Mouse (Mus musculus) layer of hippocampus, adult 9-11 months (tissue): Measurements from ENCODE around the gene Nicn1.
"Not testable (repeated sequence)": the region's sequence is repeated elsewhere in the genome, so short reads cannot be mapped to it uniquely, and the experiment has no call there.

ENCODE experiments used
- DNase-seq: peaks from one replicate; pipeline ENCODE4 v3.0.0; 2022

Gene Nicn1

DNA sequence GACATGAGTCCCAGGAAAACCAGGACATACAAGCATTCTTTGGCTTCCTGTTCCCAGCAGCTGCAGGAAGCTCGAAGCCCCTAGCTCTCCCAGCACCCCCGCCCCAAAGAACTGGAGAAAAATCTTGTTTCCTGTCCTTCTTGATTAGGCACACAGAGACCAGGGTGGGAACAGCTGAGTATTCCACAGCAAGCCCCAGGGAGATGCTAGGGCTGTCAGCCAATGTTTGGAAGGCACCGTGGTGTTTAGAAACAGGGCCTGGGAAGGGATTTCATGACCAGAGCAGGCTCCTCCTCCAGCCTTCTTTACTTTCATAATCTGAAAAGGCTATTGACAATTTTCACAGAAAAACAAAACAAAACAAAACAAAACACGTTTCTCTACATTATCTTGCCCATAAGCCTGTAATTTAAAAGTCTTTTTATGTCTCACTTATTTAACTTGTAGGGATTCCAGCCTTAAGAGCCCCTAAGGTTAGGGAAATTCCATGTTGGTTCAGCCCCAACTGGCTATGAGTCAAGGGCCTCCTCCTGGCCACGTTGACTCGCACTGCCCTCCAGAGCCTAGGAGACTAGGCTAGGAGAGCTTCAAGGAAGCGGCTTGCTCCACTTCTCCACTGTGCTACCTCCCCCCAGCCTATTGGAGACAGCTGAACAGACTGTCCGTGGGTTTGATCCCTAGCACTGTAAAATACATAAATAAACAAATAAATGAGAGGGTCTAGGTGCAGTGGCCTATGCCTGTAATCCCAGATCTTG is 10.0 kb upstream of the Nicn1 start:
- no peak for DNase-seq

DNA sequence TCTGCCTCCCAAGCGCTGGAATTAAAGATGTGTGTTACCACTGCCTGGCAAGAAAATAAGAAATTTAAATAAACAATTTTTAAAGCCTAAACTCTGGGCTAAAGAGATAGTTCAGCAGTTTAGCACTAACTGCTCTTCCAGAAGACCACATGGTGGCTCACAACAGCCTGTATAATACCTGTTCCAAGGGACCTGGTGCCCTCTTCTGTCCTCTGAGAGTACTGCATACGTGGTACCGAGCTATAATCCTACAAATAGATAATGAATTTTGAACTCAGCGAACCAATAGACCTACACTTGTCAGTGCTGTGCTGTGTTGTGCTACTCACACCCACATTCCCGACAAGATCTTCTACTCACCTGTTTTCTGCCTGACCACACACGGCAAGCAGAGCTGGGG is 5.8 kb upstream of the Nicn1 start:
- peak; percentile 64 for DNase-seq

DNA sequence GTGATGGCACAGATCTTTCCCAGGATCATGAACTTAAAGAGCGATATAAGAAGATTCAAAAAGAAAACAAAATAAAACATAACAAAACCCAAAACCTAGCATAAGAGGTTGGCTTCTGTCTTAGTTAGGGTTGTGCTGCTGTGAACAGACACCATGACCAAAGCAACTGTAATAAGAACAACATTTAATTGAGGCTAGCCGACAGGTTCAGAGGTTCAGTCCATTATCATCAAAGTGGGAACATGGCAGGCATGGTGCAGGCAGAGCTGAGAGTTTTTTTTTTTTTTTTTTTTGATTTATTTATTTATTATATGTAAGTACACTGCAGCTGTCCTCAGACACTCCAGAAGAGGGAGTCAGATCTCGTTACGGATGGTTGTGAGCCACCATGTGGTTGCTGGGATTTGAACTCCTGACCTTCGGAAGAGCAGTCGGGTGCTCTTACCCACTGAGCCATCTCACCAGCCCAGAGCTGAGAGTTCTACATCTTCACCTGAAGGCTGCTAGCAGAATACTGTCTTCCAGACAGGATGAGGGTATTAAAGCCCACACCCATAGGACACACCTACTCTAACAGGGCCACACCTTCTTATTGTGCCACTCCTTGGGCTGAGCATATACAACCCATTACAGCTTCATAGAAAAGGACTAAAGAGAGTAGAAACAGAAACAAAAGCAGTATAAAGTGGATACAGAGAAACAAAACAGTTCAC is 2.5 kb upstream of the Nicn1 start:
- not testable (repeated sequence) for DNase-seq

DNA sequence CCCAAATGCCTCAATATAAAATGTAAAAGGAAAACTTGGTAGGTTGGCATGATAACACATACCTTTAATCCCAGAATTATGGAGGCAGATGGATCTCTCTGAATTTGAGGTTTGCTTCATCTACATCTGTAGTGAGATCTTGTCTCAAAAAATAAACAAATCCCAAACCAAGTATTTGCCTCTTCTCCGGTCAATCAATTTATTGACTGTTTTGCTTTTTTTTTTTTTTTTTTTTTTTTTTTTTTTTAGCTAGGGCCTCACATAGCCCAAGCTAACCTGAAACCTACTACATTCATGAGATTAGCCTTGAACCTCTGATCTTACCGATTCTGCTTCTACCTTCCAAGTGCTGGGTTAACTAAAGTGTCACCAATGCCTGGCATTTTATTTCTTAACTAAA is 882 bp upstream of the Nicn1 start:
- no peak for DNase-seq

DNA sequence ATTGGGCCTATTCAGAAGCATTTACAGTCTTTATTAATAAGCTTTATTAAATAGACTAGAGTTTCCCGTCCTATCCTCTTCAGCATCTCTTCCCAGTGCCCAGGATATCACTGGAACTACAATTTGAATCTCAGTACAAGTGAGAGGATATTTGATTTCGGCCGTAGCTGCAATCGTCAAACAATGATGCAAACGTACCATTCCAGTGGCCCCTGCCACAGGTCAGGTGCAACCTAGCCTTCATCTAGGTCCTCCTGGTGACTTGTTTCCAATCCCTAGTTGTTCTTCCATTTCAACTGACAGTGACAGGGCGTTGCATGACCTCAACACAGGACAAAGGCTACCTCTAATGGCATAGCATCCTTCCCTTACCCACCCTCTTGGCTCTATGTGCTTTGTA is 544 bp downstream of the Nicn1 start:
- DNase-seq: no peak

DNA sequence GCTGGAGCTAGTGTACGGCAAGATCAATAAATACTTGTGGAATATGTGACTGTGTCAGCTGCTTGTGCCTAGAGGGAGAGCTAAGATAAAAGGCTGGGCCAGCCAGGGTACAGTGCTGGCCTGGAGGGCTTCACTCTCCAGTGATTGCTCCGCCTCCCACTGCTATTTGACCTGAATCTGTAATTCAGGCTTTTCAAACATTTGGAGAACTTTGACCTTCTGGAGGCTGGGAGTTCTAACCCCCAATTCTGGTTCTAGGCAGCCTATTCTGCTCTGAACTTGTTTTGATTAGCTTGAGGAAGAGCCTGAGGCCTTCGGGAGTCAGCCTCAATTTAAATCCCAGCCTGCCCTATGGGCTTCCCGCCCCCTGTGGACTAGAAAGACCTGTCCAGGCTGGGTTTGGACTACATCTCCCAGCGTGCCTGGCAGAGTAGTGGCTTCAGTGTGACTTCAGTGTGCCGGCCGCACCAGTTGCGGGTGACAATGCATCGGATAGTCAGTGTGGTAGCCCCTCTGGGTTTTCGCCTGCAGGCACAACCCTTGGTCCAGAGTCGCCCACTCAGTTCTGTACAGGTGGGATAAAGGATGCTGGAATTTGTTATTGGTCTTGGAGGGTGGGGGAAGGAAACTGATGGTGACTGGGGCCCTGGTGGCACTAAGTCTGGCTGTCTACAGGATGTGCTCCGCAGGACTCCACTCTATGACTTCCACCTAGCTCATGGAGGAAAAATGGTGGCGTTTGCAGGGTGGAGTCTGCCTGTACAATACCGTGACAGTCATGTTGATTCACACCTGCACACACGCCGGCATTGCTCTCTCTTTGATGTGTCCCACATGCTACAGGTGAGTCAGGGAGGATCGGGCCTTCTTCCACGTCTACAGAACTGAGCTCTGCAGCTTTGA is 6.5 kb downstream of the Nicn1 start, which contains the start of gene Amt:
Gene Amt, plus strand, starts transcription at position 401 of the 903 bp plus-strand sequence.
- DNase-seq: no peak

DNA sequence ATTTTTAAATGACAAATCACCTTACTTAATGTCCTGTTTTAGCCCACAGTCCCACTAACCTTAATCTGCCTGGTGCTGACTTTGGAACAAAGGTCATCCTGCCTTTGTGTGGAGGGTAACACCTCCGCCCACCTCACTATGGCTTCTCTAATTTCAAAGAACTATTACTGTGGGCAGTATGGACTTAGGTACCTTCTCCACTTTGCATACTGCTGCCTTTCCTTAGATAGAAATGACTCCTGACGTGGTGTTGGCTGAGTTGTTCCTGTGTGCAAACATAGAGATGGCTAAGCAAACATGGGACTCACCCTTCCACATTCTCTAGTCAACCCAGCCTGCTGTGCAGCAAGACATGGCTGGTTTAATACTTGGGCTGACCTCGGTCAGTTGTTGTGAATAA is 11.6 kb downstream of the Nicn1 start:
- no peak for DNase-seq

DNA sequence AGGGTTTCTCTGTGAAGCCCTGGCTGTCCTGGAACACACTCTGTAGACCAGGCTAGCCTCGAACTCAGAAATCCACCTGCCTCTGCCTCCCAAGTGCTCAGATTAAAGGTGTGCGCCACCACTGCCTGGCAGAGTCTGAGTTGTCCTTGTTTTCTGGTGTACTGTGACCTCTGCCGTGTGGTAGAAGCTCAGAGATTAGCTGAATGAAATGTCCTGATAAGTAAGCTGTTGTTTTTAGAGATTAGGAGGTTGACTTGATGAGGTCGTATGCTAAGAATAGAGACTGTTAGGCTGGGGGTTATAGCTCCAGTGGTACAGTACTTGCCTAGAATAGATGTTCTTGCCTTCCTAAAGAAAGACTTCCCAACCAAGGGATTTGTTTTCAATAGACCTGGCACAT is 14.5 kb downstream of the Nicn1 start:
- DNase-seq: no peak

DNA sequence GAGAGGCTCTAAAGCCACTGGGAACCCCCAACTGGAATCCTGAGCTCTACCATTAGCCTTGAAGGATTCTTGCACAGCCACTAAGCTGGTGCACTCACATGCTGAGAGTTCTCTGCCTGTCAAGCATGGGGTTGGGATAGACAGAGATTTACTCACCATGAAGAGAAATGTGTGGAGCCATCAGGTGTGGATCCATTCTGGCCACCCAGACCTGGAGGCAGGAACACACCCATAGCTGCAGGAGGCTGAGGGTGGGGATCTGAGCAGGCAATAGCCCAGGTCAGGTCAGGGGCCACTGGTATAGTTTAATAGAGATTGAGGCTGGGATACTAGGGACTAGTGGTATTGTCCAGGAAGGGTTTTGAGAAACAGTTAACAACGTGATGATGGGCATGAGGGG is 14.9 kb downstream of the Nicn1 start:
- no peak for DNase-seq

DNA sequence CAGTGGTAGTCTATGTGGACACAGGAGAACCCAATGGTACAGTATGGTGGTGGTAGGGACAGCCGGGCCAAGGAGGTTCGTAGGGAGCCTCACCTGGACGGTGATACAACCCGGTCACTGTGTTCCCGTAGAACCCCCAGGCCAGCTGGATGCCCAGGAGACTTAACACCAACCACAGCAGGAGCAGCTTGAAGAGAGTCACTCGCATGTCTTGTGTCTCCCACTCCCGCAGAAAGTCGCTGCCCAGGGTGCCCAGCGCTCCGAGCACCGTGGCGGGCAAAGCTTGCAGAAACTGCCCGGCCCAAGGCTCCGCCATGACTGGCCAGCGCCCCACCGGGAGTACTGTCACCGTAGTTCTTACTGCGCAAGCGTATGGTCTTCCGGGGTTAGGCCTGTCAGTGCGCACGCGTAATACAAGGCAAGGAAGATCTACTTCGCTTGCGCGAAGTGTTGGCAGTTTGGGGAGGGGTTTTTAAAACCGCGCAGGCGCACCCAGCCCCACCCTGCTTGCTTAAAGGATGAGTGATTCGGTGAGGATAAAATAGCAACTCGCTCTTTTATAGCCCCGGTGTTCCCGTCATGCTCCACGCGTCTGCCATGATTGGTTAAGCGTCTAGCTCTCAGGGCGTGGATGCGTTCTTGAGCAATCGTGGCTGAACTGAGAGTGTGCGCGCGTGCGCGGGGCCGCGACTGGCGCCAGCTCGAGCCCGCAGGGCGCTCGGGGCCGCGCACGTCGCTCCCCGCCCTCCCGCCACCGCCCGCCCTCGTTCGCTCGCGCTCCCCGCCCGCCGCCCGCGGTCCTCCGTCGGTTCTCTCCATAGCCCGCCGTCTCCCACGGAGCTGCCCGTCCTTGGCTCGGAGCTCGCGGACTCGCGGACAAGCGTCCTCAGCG is 15.6 kb downstream of the Nicn1 start, which contains the start of the genes Rhoa and Tcta:
Gene Rhoa, plus strand, starts transcription at position 501 of the 892 bp plus-strand sequence.
Gene Tcta, minus strand, starts transcription at position 532 of the 892 bp plus-strand sequence.
- DNase-seq: peak; percentile 100

DNA sequence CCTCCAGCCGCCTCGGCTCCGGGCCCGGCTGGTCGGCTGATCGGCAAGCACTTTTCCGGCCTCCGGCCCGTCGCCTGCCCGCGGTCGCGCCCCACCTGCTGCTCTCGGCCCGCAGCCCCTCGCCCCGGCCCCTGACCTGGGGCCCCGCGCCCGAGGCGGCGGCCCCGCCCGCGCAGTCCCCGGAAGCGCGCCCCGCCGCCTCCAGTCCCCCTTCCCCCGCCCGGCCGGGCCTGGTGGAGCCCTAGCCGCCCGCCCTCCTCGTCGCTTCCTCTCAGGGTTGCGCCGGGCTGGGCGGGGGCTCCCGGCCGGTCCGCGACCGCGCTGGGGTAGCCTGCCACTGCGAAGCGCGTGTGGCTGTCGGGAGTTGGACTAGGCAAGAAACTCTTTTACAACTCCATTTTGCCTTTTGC is 16.3 kb downstream of the Nicn1 start:
- peak; percentile 60 for DNase-seq

DNA sequence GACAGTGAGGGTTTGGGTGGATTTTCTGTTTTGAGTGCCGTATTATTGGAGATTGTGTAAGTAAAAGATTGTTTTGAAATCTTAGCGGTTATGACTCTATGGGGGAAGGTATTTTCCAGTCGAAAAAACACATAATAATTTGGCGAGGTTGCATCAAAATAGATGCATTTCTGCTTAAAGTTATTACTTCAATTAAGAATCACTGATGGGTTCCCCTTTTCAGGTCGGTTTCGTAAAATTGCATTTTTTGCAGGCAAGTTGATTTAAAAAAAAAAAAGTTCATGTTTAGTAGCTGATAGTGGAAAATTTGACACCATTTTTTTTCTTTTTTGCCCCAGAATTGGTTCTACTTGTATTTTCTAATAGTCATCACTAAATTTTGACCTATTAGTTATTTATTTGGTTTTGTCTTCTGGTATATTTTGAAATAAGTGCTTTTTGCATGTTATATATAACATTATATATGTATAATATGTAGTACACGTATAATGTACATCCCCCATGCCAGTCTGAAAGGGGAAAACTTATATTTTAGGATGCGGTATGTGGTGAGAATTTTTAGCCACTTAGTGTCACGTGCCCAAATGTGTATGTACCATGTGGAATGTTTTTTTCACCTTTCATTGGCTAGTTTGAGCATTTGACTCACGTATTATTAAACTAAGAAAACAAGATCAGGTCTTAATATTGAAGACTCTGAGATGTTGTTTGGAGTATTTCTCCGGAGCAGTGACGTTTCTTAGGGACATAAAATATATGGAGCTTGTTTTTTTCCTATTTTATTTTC is 17.0 kb downstream of the Nicn1 start:
- no peak for DNase-seq

DNA sequence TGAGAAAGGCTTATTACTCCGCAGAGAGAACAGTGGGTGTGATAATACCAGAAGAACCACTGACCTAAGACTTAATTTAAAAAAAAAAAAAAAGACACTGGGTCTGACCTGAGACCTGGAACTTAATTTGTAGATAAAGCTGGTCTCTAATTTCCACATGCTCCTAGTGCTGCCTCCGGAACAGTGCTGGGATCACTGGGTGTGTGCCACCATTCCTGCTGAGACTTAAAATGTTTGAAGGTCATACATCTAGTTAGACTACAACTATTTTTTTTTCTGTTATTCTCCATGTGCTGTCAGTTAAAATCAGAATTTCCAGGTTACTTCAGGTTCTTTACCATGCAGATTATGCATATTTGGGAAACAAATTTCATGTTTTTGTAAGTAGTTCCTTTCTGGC is 17.9 kb downstream of the Nicn1 start:
- DNase-seq: no peak

DNA sequence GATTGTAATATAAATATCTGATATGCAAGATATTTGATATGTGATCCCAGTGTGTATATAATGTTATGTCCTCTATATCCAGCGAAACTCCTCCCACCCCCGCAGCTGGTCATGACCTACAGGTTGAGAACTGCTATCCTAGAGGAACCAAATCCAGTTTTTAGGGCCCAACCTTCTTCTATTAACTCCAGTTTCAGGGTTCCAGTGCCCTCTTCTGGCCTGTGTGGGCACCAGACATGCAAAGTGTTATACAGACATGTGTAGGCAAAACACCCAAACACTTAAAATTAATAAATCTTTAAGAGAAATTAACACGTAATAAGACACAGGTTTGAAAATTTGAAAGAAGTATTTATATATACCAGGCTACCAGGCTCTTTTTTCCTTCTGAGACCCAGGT is 27.3 kb downstream of the Nicn1 start:
- DNase-seq: no peak

DNA sequence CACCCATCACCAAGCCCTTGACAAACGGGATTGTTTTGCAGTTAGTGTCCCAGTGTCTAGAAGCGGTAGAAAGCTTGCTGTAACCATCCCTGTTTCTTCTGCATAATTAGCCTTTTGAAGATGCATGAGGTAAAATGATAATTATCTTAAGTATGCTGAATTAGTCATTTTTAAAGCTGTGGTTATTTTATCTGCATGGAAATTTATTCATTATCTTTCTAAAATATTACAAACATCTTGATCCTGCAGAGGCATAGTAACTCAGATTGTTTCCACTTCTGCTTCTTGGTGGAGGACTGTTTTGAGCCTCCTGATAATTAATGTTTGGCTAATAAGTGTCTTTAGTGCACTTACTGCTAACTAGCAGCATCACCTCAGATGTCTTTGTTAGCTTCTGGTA is 28.2 kb downstream of the Nicn1 start:
- no peak for DNase-seq

DNA sequence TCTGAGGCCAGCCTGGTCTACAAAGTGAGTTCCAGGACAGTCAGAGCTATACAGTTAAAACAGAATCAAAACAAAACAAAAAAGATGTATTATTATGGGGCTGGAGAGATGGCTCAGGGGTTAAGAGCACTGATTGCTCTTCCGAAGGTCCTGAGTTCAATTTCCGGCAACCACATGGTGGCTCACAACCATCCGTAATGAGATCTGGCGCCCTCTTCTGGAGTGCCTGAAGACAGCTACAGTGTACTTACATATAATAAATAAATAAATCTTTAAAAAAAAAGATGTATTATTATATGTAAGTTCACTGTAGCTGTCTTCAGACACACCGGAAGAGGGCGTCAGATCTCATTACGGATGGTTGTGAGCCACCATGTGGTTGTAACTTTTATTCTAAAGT is 31.8 kb downstream of the Nicn1 start:
- not testable (repeated sequence) for DNase-seq

DNA sequence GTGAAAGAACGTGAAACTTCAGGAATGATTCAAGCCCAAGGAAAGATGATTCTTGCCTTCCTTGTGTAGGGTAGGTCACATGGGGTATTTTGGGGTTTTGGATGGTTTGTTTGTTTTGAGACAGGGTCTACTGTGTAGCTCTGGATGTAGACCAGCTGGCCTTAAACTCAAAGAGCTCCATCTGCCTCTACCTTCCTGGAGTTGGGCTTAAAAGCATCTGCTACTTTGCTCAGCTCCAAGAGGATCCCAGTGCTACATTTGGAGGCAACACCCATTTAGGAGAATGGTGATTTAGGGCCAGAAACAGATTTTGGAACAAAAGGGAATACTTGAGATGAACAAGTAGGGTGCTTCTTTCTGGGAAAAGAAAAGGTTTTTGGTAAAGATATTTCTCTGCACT is 34.6 kb downstream of the Nicn1 start:
- DNase-seq: no peak

DNA sequence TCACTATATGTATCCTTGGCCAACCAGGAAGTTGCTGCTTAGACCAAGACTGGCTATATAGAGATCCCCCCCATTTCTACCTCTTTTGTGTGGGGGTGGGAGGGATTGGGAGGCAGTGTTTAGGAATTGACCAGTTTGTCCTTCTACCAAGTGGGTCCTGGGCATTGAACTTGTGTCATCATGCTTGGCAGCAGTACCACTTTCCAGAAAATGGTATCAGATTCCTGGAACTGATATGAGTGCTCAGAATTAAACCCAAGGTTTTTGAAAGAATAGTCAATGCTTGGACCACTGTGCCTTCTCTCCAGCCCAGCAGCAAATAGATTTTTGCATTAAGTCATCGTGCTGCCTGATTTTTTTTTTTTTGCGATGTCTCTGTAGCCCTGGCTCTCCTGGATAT is 35.6 kb downstream of the Nicn1 start:
- no peak for DNase-seq

DNA sequence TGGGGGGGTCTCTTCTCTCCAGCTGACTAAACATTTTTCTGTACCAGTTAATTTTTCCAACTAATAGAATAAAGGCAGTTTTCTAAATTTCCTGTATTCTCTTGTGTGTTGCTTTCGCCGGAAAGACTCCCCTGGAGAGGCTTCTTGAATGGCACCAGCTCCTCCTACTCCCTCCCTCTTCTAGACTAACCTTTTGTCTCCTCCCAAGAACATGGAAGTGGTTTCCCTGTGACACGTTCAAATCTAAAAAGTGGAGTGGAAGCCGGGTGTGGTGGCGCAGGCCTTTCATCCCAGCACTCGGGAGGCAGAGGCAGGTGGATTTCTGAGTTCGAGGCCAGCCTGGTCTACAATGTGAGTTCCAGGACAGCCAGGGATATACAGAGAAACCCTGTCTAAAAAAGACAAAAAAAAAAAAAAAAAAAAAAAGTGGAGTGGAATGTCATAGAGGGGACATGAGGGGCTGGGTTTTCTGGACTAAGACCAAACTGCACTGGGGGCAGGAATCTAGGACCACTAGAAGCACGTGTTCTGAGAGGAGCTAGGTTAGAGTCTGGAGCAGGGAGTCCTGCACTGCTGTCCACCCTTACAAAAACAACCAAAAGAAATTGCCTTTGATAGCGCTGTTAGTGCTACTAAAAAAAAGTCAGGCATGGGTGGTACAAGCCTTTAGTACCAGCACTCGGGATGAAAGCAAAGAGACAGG is 47.8 kb downstream of the Nicn1 start:
- DNase-seq: no peak

DNA sequence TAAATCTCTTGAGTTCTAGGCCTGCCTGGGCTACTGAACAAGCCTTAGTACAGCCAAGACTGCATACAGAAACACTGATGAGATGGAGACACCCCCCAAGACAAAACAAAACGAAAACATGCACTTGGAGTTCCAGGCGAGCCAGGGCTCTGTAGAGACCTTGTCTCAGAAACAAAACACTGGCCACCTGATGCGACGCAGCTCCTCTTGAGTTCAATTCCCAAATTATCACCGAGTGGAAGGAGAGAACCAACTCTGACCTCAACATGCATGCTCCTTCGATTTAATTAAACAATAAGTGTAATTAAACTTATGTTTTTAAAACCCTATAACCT is 48.3 kb downstream of the Nicn1 start:
- DNase-seq: no peak
